Mouse (Mus musculus) myocyte (in vitro differentiated cells): Measurements from ENCODE around the gene Gdf3.

Source experiments
- CEBPB ChIP-seq: IDR thresholded peaks from 2 replicates; pipeline ENCODE4 v1.6.1; 2011; ENCODE audit warnings: mild to moderate bottlenecking, moderate library complexity; ENCODE audit not compliant: poor library complexity, insufficient read depth, severe bottlenecking
- MAX ChIP-seq: IDR thresholded peaks from one replicate; pipeline ENCODE4 v1.6.1; 2011; ENCODE audit warnings: low read depth, mild to moderate bottlenecking, control low read depth
- MYOD1 ChIP-seq, 3 experiments: IDR thresholded peaks; one replicate each; pipeline ENCODE4 v1.6.1; 2011; ENCODE audit warnings: control low read depth in 2 of 3, low read depth in 2 of 3, mild to moderate bottlenecking in 2 of 3, moderate library complexity in 1 of 3; ENCODE audit not compliant: insufficient read length in 2 of 3, control insufficient read depth in 1 of 3
- MYOG ChIP-seq, 3 experiments: IDR thresholded peaks; one replicate each; pipeline ENCODE4 v1.6.1; 2011; ENCODE audit warnings: control low read depth in 2 of 3, low read depth in 2 of 3, mild to moderate bottlenecking in 2 of 3; ENCODE audit not compliant: insufficient read length in 2 of 3, control insufficient read depth in 1 of 3, insufficient read depth in 1 of 3
- POLR2A ChIP-seq: IDR thresholded peaks from one replicate; pipeline ENCODE4 v1.6.1; 2011; ENCODE audit warnings: low read depth, mild to moderate bottlenecking, control low read depth, moderate library complexity; ENCODE audit not compliant: insufficient read length
- POLR2AphosphoS2 ChIP-seq: IDR thresholded peaks from one replicate; pipeline ENCODE4 v1.6.1; 2011; ENCODE audit warnings: low read depth, control low read depth; ENCODE audit not compliant: insufficient read length
- SRF ChIP-seq: IDR thresholded peaks from one replicate; pipeline ENCODE4 v1.6.1; 2011; ENCODE audit warnings: low read depth; ENCODE audit not compliant: control insufficient read depth, insufficient read length
- TCF12 ChIP-seq: IDR thresholded peaks from one replicate; pipeline ENCODE4 v1.6.1; 2011; ENCODE audit warnings: mild to moderate bottlenecking, control low read depth; ENCODE audit not compliant: poor library complexity, insufficient read depth, severe bottlenecking
- TCF3 ChIP-seq: IDR thresholded peaks from one replicate; pipeline ENCODE4 v1.6.1; 2011; ENCODE audit warnings: low read depth, control low read depth; ENCODE audit not compliant: insufficient read length
- USF1 ChIP-seq: IDR thresholded peaks from one replicate; pipeline ENCODE4 v1.6.1; 2011; ENCODE audit warnings: low read depth, mild to moderate bottlenecking, control low read depth, moderate library complexity

- TF ChIP-seq USF1: no peak
- TF ChIP-seq POLR2A: no peak
- TF ChIP-seq MAX: no peak
- no peak for TF ChIP-seq CEBPB
- no peak for TF ChIP-seq MYOG (IDR thresholded peaks at IDR 0.05; ENCODE audit: control insufficient read depth in 1 of 3, insufficient read depth in 1 of 3, insufficient read length in 2 of 3, low read depth in 2 of 3)
- TF ChIP-seq MYOD1 (IDR thresholded peaks at IDR 0.05; ENCODE audit: control insufficient read depth in 1 of 3, insufficient read length in 2 of 3, low read depth in 2 of 3): no peak
- TF ChIP-seq POLR2AphosphoS2: no peak
- no peak for TF ChIP-seq TCF12
- TF ChIP-seq SRF: no peak
- no peak for TF ChIP-seq TCF3
These were observed 38.3 kb downstream of the Gdf3 start for GRCm38 (mm10) chr6:122571617-122571959.
